Mouse (Mus musculus) central nervous system, embryonic 14 days (tissue): ENCODE measurements around the gene Sbf2. TPM values are rescaled to one million over a fixed set of nuclear protein-coding genes. Genes with fewer than 3 reads are reported as not detected.

Experiments used
- polyA plus RNA-seq: library from polyadenylated mRNA; depleted of rRNA; stranded (reverse); fragments of >200 nt; gene quantifications from 2 replicates; pipeline ENCODE4 v1.2.3, GENCODE M21; 2012; rRNA removed

Gene Sbf2
- polyA plus RNA-seq = 61.9 and 73.5 TPM in 2 replicates

GRCm38 (mm10) chr7:110614133-110615063 is at the start of gene Sbf2:
Gene Sbf2 (minus strand): TSS chr7:110614922.

GRCm38 (mm10) chr7:110627486-110628272 is 13.0 kb upstream of the Sbf2 start, which contains the start of gene Adm:
Gene Adm (plus strand): TSS chr7:110627661.

Other genes with a start within 250 kb of the Sbf2 start
- 1.6 and 2.9 TPM in 2 replicates for gene Adm, start 12.7 kb upstream of the Sbf2 start, polyA plus RNA-seq
- gene Ampd3, start 153.3 kb upstream of the Sbf2 start, polyA plus RNA-seq = 4.6 and 6.1 TPM in 2 replicates
- 32.5 and 33.2 TPM in 2 replicates for gene Rnf141, start 229.5 kb upstream of the Sbf2 start, polyA plus RNA-seq
- gene Lyve1, start 248.3 kb upstream of the Sbf2 start, polyA plus RNA-seq = 5.6 and 5.8 TPM in 2 replicates